Mouse (Mus musculus) heart, adult 2 months (tissue): ENCODE measurements around the gene Blzf1.

Experiments
- CTCF ChIP-seq: fragments of 200-600 bp; IDR thresholded peaks from 2 replicates; pipeline ENCODE4 v1.8.1; 2022; ENCODE audit warnings: antibody characterized with exemption, mild to moderate bottlenecking, moderate library complexity
- EP300 ChIP-seq: fragments of 200-500 bp; IDR thresholded peaks from 2 replicates; pipeline ENCODE4 v1.6.1; 2011; ENCODE audit warnings: low read depth, low read length, control low read depth; ENCODE audit not compliant: insufficient read depth
- POLR2A ChIP-seq: fragments of 200-500 bp; IDR thresholded peaks from 2 replicates; pipeline ENCODE4 v1.6.1; 2011; ENCODE audit warnings: mild to moderate bottlenecking, low read depth, low read length, control low read depth; ENCODE audit not compliant: insufficient read depth

- no peak for TF ChIP-seq CTCF
- no peak for TF ChIP-seq POLR2A
- no peak for TF ChIP-seq EP300
Measured at GRCm38 (mm10) chr1:164284007-164284406, 23.3 kb downstream of the Blzf1 start.
